Mouse (Mus musculus) stomach, embryonic 16.5 days (tissue): ENCODE results near the gene Itpkb. TPM values are rescaled to one million over a fixed set of nuclear protein-coding genes. Genes with fewer than 3 reads are reported as not detected.
A peak's percentile ranks its signal among the peaks of the same experiment; 100 is the strongest.
"Not testable (repeated sequence)": the region's sequence is repeated elsewhere in the genome, so short reads cannot be mapped to it uniquely, and the experiment has no call there.

ENCODE experiments used
- ATAC-seq: fragments of 200-750 bp; cut with Nextera tagmentation; 2 replicates; pipeline ENCODE4 v1.8.0; 2017; ENCODE audit warnings: moderate number of reproducible peaks, moderate TSS enrichment; ENCODE audit not compliant: insufficient read depth, low FRiP score
- H3K27ac ChIP-seq: fragments of 300-500 bp; sonication (generic); 2 replicates; pipeline ENCODE4 v1.5.1; 2014; ENCODE audit warnings: low read length
- H3K27me3 ChIP-seq: fragments of 300-500 bp; sonication (generic); 2 replicates; pipeline ENCODE4 v1.6.1; 2014; ENCODE audit warnings: low read length, control low read depth, mixed read lengths; ENCODE audit not compliant: control insufficient read depth, insufficient read depth
- H3K36me3 ChIP-seq: fragments of 300-500 bp; sonication (generic); 2 replicates; pipeline ENCODE4 v1.6.1; 2014; ENCODE audit warnings: low read length; ENCODE audit not compliant: control insufficient read depth, insufficient read depth
- H3K4me1 ChIP-seq: fragments of 300-500 bp; sonication (generic); 2 replicates; pipeline ENCODE4 v1.6.1; 2014; ENCODE audit warnings: low read length, control low read depth, mixed read lengths; ENCODE audit not compliant: control insufficient read depth, insufficient read depth
- H3K4me2 ChIP-seq: fragments of 300-500 bp; sonication (generic); 2 replicates; pipeline ENCODE4 v1.6.1; 2014; ENCODE audit warnings: low read depth, low read length, mixed read lengths
- H3K4me3 ChIP-seq: fragments of 300-500 bp; sonication (generic); replicated peaks from 2 replicates; pipeline ENCODE4 v1.5.1; 2014; ENCODE audit warnings: mild to moderate bottlenecking, low read length
- H3K9ac ChIP-seq: fragments of 300-500 bp; sonication (generic); 2 replicates; pipeline ENCODE4 v1.6.1; 2014; ENCODE audit warnings: low read length
- H3K9me3 ChIP-seq: fragments of 300-500 bp; sonication (generic); replicated peaks from 2 replicates; pipeline ENCODE4 v1.6.1; 2016; ENCODE audit warnings: low read length, control low read depth; ENCODE audit not compliant: control insufficient read depth
- WGBS: fragments of 180-500 bp; shearing (Covaris S2); extraction: QIAGEN DNeasy Blood & Tissue Kit; methylation state at CpG from one replicate; pipeline ENCODE4 v1.1.7; 2014; 5-methylcytosine and 5-hydroxymethylcytosine counted together
- polyA plus RNA-seq: library from polyadenylated mRNA; unstranded; fragments of >200 nt; fragmentation: Nextera tagmentation; extraction: Ambion mirVana; gene quantifications from 2 replicates; pipeline ENCODE4 v1.2.1, GENCODE M21; 2015

Gene Itpkb
- polyA plus RNA-seq, 1 experiment from 2014 or later, result 7.2 TPM

- no peak for ATAC-seq
- Histone ChIP-seq H3K9me3 (no peaks in the 10 kb centered on the region), H3K4me2 (no peak overlapping the region), H3K36me3 (no peaks in the 10 kb centered on the region), H3K4me3 (no peak overlapping the region), H3K27me3 (no peaks in the 10 kb centered on the region), H3K27ac (peak overlapping the region; percentile 11; the same call in 1 of the 2 replicates), H3K4me1 (peaks cover 44% of the 10 kb centered on the region), H3K9ac (peak overlapping the region; percentile 43)
- 52% methylated on average over 10 of the region's 10 CpGs for WGBS
These were observed 54.2 kb downstream of the Itpkb start for GRCm38 (mm10) chr1:180384486-180384885.

- Histone ChIP-seq H3K4me3 (no peak overlapping the region), H3K36me3 (no peaks in the 10 kb centered on the region), H3K27ac (no peak overlapping the region), H3K27me3 (no peaks in the 10 kb centered on the region), H3K4me2 (no peak overlapping the region), H3K9me3 (no peaks in the 10 kb centered on the region), H3K9ac (no peak overlapping the region), H3K4me1 (peaks cover 45% of the 10 kb centered on the region)
- ATAC-seq, result no peak
- 66% methylated on average over 6 of the region's 6 CpGs for WGBS
These were observed 55.0 kb downstream of the Itpkb start for GRCm38 (mm10) chr1:180385308-180385707.

- Histone ChIP-seq H3K27me3 (no peaks in the 10 kb centered on the region), H3K4me1 (peaks cover 55% of the 10 kb centered on the region), H3K4me2 (peak overlapping the region; percentile 68), H3K27ac (peak overlapping the region; percentile 93), H3K36me3 (no peaks in the 10 kb centered on the region), H3K4me3 (peak overlapping the region; percentile 46), H3K9ac (peak overlapping the region; percentile 69), H3K9me3 (no peaks in the 10 kb centered on the region)
- peak; percentile 98 for ATAC-seq
- under 1% methylated on average over 27 of the region's 27 CpGs for WGBS
These were observed 56.9 kb downstream of the Itpkb start for GRCm38 (mm10) chr1:180386951-180387749.

- no peaks in the 10 kb centered on the region for H3K27me3 ChIP-seq
These were observed 57.6 kb downstream of the Itpkb start for GRCm38 (mm10) chr1:180387750-180388480.

GRCm38 (mm10) chr1:180388481-180388880, 58.2 kb downstream of the Itpkb start:
- Histone ChIP-seq H3K4me1 (peaks cover 55% of the 10 kb centered on the region), H3K4me3 (no peak overlapping the region), H3K27me3 (no peaks in the 10 kb centered on the region), H3K36me3 (no peaks in the 10 kb centered on the region), H3K9me3 (no peaks in the 10 kb centered on the region), H3K27ac (peak overlapping the region; percentile 80), H3K9ac (no peak overlapping the region), H3K4me2 (no peak overlapping the region)
- ATAC-seq, result no peak
- 22% methylated on average over 1 of the region's 1 CpGs for WGBS

More at GRCm38 (mm10) chr1:180387750-180388480, 57.6 kb downstream of the Itpkb start:
- Histone ChIP-seq H3K36me3 (no peaks in the 10 kb centered on the region), H3K4me3 (peak overlapping the region; percentile 46), H3K4me1 (peaks cover 55% of the 10 kb centered on the region), H3K9me3 (no peaks in the 10 kb centered on the region), H3K4me2 (peak overlapping the region; percentile 68), H3K9ac (peak overlapping the region; percentile 52), H3K27ac (peak overlapping the region; percentile 80)
- no peak for ATAC-seq
- WGBS, result 9% methylated on average over 11 of the region's 11 CpGs

GRCm38 (mm10) chr1:180389213-180389760, 59.0 kb downstream of the Itpkb start:
- H3K9me3 ChIP-seq, H3K27me3 ChIP-seq, H3K4me3 ChIP-seq, H3K27ac ChIP-seq, H3K36me3 ChIP-seq, H3K4me2 ChIP-seq, ATAC-seq, H3K9ac ChIP-seq: not testable (repeated sequence)
- 66% methylated on average over 11 of the region's 11 CpGs for WGBS
- H3K4me1 ChIP-seq, result peaks cover 51% of the 10 kb centered on the region

- Histone ChIP-seq H3K4me2 (no peak overlapping the region), H3K9ac (peak overlapping the region; percentile 26; the same call in 1 of the 2 replicates), H3K9me3 (no peaks in the 10 kb centered on the region), H3K4me1 (peaks cover 43% of the 10 kb centered on the region), H3K4me3 (no peak overlapping the region), H3K27ac (peak overlapping the region; percentile 74), H3K36me3 (no peaks in the 10 kb centered on the region), H3K27me3 (no peaks in the 10 kb centered on the region)
- no peak for ATAC-seq
- 65% methylated on average over 3 of the region's 3 CpGs for WGBS
These were observed 60.0 kb downstream of the Itpkb start for GRCm38 (mm10) chr1:180390321-180390731.

- H3K4me1 ChIP-seq, result peaks cover 40% of the 10 kb centered on the region
- H3K27ac ChIP-seq, result peak overlapping the region; percentile 74
- ATAC-seq, result no peak
- no peaks in the 10 kb centered on the region for H3K9me3 ChIP-seq
- 73% methylated on average over 10 of the region's 10 CpGs for WGBS
- no peak overlapping the region for H3K4me2 ChIP-seq
- H3K9ac ChIP-seq, result 0 out of 2 replicates have a peak overlapping the region, but pooled peaks have one; percentile 26
- no peaks in the 10 kb centered on the region for H3K36me3 ChIP-seq
- no peak overlapping the region for H3K4me3 ChIP-seq
- H3K27me3 ChIP-seq, result no peaks in the 10 kb centered on the region
These were observed 60.7 kb downstream of the Itpkb start for GRCm38 (mm10) chr1:180390746-180391574.
